Mouse (Mus musculus) E14TG2a.4 (cell line): Measurements from ENCODE around the gene Mtmr14.

Experiments
- CTCF ChIP-seq: conservative IDR thresholded peaks from 2 replicates; pipeline ENCODE4 v1.5.1; 2014; ENCODE audit warnings: low read length
- NANOG ChIP-seq: IDR thresholded peaks from 2 replicates; pipeline ENCODE4 v1.6.1; 2014; ENCODE audit warnings: borderline replicate concordance, low read length, mixed read lengths
- POU5F1 ChIP-seq: IDR thresholded peaks from 2 replicates; pipeline ENCODE4 v1.6.1; 2014; ENCODE audit warnings: low read length, borderline replicate concordance

GRCm38 (mm10) chr6:113301350-113301749 is 63.7 kb downstream of the Mtmr14 start:
- TF ChIP-seq CTCF (no peak), POU5F1 (no peak), NANOG (no peak)
